Mouse (Mus musculus): ENCODE results near the gene Nphp4. TPM values are rescaled to one million over a fixed set of nuclear protein-coding genes. Genes with fewer than 3 reads are reported as not detected.
"Not testable (repeated sequence)": the region's sequence is repeated elsewhere in the genome, so short reads cannot be mapped to it uniquely, and the experiment has no call there.

Gene Nphp4
- polyA plus RNA-seq, 1 experiment, result 13.6 TPM

- DNase-seq (ENCODE audit: extremely low spot score in 1 of 2, low spot score in 1 of 2), result no peak
These were observed 77.2 kb downstream of the Nphp4 start for GRCm38 (mm10) chr4:152553582-152554285.

DNA sequence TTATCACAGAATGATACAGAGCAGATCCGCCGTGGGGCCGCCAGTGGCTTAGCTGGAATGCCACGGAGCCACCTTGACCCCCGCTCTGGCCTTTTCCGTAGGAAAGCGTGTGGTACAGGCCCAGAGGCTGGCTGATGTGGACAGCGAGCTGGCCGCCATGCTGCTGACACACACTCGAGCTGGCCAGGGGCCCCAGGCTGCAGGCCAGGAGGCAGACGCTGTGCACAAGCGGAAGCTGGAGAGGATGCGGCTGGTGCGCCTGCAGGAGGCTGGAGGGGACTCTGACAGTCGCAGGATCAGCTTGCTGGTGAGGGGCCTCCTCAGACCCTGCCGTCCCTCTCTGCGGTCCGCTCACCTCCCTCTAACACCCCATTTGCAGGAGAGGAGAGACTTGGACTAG is 77.9 kb downstream of the Nphp4 start:
- no peak for DNase-seq (ENCODE audit: extremely low spot score in 1 of 2, low spot score in 1 of 2)

GRCm38 (mm10) chr4:152555806-152556205 is 79.3 kb downstream of the Nphp4 start:
- not testable (repeated sequence) for DNase-seq (ENCODE audit: extremely low spot score in 1 of 2, low spot score in 1 of 2)

DNA sequence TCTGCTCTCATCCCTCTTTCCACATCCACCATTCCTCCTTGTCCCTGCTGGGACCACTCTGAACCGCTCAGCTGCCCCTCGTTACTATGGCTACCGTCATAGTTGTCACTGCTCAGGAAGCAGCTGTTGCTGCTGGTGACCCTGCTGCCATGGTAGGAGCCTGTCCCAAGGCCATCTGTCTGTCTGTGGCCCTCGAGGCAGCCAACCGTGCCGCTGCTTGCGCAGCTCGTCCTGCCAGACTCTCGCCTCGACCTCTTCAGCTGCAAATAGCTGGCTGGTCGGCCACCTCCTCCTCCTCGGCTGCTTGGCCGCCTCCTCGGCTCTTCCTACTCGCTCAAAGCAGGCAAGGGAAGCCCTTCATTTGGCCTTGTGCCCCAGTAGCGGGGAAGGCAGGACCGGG is 81.7 kb downstream of the Nphp4 start:
- no peak for DNase-seq (ENCODE audit: extremely low spot score in 1 of 2, low spot score in 1 of 2)

DNA sequence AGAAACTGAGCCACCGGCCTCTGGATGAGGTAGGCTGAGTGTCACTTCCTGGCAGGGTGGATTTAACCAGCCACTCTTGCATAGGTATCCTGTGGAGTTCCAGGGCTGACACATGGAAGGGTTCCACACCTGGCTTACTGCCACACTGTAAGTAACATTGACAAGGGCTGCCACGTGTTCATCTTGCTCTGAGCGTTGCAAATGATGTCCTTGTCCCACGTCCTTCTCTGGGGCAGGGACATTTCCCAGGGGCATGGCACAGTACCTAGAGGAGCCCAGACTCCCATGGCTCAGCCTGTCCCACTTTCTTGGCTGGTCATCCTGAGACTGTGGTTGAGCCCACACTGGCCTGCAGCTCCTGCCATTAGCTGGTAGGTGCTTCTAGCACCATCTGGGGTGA is 91.5 kb downstream of the Nphp4 start:
- no peak for DNase-seq (ENCODE audit: extremely low spot score in 1 of 2, low spot score in 1 of 2)

GRCm38 (mm10) chr4:152568662-152569395 is 92.3 kb downstream of the Nphp4 start:
- no peak for DNase-seq (ENCODE audit: extremely low spot score in 1 of 2, low spot score in 1 of 2)

DNA sequence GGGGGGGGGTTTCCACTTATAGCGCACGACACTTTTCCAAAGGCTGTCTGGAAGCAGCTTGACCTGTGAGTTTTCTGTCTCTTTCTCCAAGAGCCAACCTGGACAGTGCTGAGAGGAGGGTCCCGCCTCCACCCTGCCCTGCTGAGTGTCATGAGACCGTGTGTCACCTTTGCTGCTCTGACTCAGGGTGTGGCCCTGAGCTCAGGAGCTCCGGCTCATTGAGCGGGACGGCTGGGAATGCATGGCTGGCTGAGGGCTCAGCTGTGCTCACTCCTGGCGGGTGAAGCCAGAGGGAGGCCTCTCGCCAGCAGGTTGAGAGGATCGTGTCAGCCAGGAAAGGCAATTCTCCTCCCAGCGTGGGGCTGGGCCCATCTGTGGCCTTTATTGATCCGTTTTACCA is 97.8 kb downstream of the Nphp4 start:
- DNase-seq (ENCODE audit: extremely low spot score in 1 of 2, low spot score in 1 of 2), result no peak

- DNase-seq (ENCODE audit: extremely low spot score in 1 of 2, low spot score in 1 of 2), result no peak
These were observed 100.3 kb downstream of the Nphp4 start for GRCm38 (mm10) chr4:152576826-152577225.

- DNase-seq (ENCODE audit: extremely low spot score in 1 of 2, low spot score in 1 of 2), result no peak
These were observed 103.5 kb downstream of the Nphp4 start for GRCm38 (mm10) chr4:152579956-152580355.

DNA sequence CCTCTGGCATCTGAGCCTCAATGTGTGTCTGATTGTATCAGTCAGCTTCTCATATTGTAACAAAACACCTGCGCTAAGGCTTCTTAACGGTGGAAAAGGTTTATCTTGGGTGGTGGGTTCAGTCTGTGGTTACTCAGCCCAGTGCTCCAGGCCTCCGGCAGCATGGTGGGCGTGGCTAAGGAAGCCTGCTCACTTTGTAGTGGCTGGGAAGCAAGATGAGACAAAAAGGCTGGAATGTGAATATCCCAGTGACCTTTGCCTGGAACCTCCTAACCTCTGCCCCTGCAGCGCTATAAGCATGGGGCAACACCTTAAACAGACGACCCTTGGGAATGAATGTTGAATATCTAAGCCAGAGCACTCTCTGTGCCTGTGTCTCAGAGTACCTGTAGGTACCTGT is 105.7 kb downstream of the Nphp4 start:
- no peak for DNase-seq (ENCODE audit: extremely low spot score in 1 of 2, low spot score in 1 of 2)

DNA sequence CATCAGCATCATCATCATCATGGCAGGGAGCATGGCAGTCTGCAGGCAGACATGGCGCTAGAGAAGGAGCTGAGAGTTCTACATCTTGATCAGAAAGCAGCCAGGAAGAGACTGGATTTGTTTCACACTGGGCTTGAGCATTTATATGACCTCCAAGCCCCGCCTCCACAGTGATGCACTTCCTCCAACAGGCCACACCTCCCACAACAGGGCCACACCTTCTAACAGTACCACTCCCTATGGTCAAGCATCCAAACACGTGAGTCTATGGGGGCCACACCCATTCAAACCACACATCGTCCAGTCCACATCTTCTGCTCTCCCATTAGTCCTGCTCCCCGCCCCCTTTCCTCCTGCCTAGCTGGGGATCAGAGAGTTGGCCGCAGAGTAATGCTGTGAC is 107.1 kb downstream of the Nphp4 start:
- no peak for DNase-seq (ENCODE audit: extremely low spot score in 1 of 2, low spot score in 1 of 2)

- DNase-seq (ENCODE audit: extremely low spot score in 1 of 2, low spot score in 1 of 2), result peak in 1 of 2 experiments; percentile 20
These were observed 109.0 kb downstream of the Nphp4 start for GRCm38 (mm10) chr4:152585526-152585925.

DNA sequence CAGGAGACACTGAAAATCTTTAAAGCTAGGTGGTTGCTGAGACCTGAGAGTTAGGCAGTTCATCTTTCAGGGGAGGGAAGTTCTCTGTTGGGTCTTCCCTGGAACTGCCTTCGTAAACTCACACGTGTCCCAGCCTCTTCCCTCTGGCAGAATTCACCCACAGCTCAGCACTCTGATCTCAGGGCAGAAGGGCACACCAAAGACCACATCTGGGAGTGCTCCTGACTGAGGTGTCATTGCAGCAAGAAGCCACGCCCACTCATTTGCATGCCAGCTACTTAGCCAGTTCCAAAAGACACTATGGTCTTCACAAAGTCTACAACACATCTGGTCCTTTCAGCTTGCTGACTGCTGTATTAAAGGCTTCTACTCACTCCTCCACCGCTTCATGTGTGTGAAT is 109.7 kb downstream of the Nphp4 start:
- DNase-seq (ENCODE audit: extremely low spot score in 1 of 2, low spot score in 1 of 2), result no peak

DNA sequence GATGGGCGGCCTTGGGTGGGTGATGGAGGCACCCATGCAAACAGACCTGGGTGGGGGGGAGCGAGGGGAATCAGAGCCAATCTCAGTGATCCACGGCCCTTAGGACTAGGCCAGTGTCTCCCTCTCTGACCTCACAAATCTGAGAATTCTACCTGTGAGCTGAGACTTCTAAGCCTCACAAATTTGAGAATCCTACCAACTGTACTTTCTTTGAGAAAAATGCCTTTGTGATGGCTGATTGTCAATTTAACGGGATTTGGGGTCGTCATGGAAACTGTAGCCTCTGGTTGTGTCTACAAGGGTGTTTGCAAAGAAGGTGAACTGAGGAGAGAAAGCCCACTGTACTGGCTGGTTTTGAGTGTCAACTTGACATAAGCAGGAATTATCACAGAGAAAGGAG is 127.8 kb downstream of the Nphp4 start:
- no peak for DNase-seq (ENCODE audit: extremely low spot score in 1 of 2, low spot score in 1 of 2)

DNA sequence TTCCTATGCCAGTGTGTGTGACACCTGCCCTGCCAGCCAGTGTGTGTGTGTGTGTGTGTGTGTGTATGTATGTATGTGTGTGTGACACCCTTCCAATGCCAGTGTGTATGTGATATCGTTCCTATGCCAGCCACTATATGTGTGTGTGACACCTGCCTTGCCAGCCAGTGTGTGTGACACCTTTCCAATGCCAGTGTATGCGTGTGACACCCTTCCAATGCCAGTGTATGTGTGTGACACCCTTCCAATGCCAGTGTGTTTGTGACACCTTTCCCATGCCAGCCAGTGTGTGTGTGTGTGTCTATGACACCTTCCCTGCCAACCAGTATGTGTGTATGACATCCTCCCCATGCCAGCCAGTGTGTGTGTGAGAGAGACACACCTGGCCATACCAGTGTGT is 132.7 kb downstream of the Nphp4 start:
- no peak for DNase-seq (ENCODE audit: extremely low spot score in 1 of 2, low spot score in 1 of 2)

DNA sequence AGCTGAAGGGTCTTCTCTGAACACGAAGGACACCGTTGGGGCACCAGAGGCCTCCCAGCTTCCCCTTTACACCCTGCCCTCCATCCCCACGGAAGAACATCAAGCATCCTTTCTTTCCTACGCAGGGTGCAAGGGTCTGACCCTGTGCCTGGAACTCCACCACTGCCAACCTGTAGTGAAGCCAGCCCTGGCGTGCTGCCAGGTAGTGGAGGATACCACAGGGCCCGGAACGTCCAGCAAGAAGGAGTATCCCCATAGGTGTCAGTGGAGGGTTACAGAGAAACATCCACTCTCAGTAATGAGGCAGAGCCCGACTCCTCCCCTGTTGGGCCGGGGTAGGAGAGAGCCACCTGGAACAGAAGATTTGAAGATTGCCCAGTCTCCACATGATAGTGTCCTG is 133.5 kb downstream of the Nphp4 start:
- DNase-seq (ENCODE audit: extremely low spot score in 1 of 2, low spot score in 1 of 2), result no peak

Other genes with a start within 250 kb of the Nphp4 start
- gene Gpr153, start 202.5 kb upstream of the Nphp4 start, polyA plus RNA-seq (2012; rRNA removed), result 35.4 and 43.3 TPM in 2 replicates
- 0.38 and 0.71 TPM in 2 replicates for gene Hes3, start 185.0 kb upstream of the Nphp4 start, polyA plus RNA-seq (2012; rRNA removed)
- gene Icmt, start 179.5 kb upstream of the Nphp4 start, polyA plus RNA-seq (2012; rRNA removed), result 32.7 and 34.2 TPM in 2 replicates
- 20.9 and 23.3 TPM in 2 replicates for gene Rnf207, start 157.7 kb upstream of the Nphp4 start, polyA plus RNA-seq (2012; rRNA removed)
- 192 and 232 TPM in 2 replicates for gene Rpl22, start 151.0 kb upstream of the Nphp4 start, polyA plus RNA-seq (2012; rRNA removed)
- gene Chd5, start 138.1 kb upstream of the Nphp4 start, polyA plus RNA-seq (2012; rRNA removed), result 66.8 and 77.9 TPM in 2 replicates
- 192 and 194 TPM in 2 replicates for gene Kcnab2, start 1.2 kb downstream of the Nphp4 start, polyA plus RNA-seq (2012; rRNA removed)